Mouse (Mus musculus): ENCODE measurements around the gene Chd6.
"Not testable (repeated sequence)": the region's sequence is repeated elsewhere in the genome, so short reads cannot be mapped to it uniquely, and the experiment has no call there.

The Chd6 gene

GRCm38 (mm10) chr2:160987503-160987902, 121.4 kb downstream of the Chd6 start:
- DNase-seq (ENCODE audit: low spot score) = no peak

- DNase-seq (ENCODE audit: low spot score) = no peak
Observed at GRCm38 (mm10) chr2:160982636-160983035, 126.2 kb downstream of the Chd6 start.

GRCm38 (mm10) chr2:160981791-160982190, 127.1 kb downstream of the Chd6 start:
- no peak for DNase-seq (ENCODE audit: low spot score)

GRCm38 (mm10) chr2:160978651-160979050, 130.2 kb downstream of the Chd6 start:
- no peak for DNase-seq (ENCODE audit: low spot score)

GRCm38 (mm10) chr2:160977248-160977647, 131.6 kb downstream of the Chd6 start:
- no peak for DNase-seq (ENCODE audit: low spot score)

GRCm38 (mm10) chr2:160973648-160974215, 135.1 kb downstream of the Chd6 start:
- DNase-seq (ENCODE audit: low spot score) = no peak

GRCm38 (mm10) chr2:160972103-160972792, 136.6 kb downstream of the Chd6 start:
- DNase-seq (ENCODE audit: low spot score) = no peak

- no peak for DNase-seq (ENCODE audit: low spot score)
Observed at GRCm38 (mm10) chr2:160962149-160962548, 146.7 kb downstream of the Chd6 start.

- DNase-seq (ENCODE audit: low spot score) = no peak
Observed at GRCm38 (mm10) chr2:160960956-160961646, 147.8 kb downstream of the Chd6 start.

- DNase-seq (ENCODE audit: low spot score) = no peak
Observed at GRCm38 (mm10) chr2:160959901-160960300, 149.0 kb downstream of the Chd6 start.

GRCm38 (mm10) chr2:160958737-160959136, 150.1 kb downstream of the Chd6 start:
- DNase-seq (ENCODE audit: low spot score) = no peak

GRCm38 (mm10) chr2:160957801-160958200, 151.1 kb downstream of the Chd6 start:
- DNase-seq (ENCODE audit: low spot score) = not testable (repeated sequence)

- DNase-seq (ENCODE audit: low spot score) = not testable (repeated sequence)
Observed at GRCm38 (mm10) chr2:160957307-160957706, 151.6 kb downstream of the Chd6 start.

- no peak for DNase-seq (ENCODE audit: low spot score)
Observed at GRCm38 (mm10) chr2:160955331-160955730, 153.5 kb downstream of the Chd6 start.

GRCm38 (mm10) chr2:160954541-160954940, 154.3 kb downstream of the Chd6 start:
- no peak for DNase-seq (ENCODE audit: low spot score)

GRCm38 (mm10) chr2:160953131-160953873, 155.6 kb downstream of the Chd6 start:
- DNase-seq (ENCODE audit: low spot score) = no peak

GRCm38 (mm10) chr2:160951595-160951994, 157.3 kb downstream of the Chd6 start:
- no peak for DNase-seq (ENCODE audit: low spot score)

GRCm38 (mm10) chr2:160942443-160942842, 166.4 kb downstream of the Chd6 start:
- DNase-seq (ENCODE audit: low spot score) = no peak

GRCm38 (mm10) chr2:160940930-160941709, 167.8 kb downstream of the Chd6 start:
- no peak for DNase-seq (ENCODE audit: low spot score)

GRCm38 (mm10) chr2:160934451-160934850, 174.4 kb downstream of the Chd6 start:
- DNase-seq (ENCODE audit: low spot score) = no peak

GRCm38 (mm10) chr2:160933890-160934289, 175.0 kb downstream of the Chd6 start:
- no peak for DNase-seq (ENCODE audit: low spot score)

GRCm38 (mm10) chr2:160932981-160933380, 175.9 kb downstream of the Chd6 start:
- no peak for DNase-seq (ENCODE audit: low spot score)
